Mouse (Mus musculus) neural tube, embryonic 15.5 days (tissue): ENCODE results near the gene Bcat1. TPM values are rescaled to one million over a fixed set of nuclear protein-coding genes. Genes with fewer than 3 reads are reported as not detected.

Source experiments
- ATAC-seq: fragments of 200-750 bp; cut with Nextera tagmentation; 2 replicates; pipeline ENCODE4 v1.8.0; 2017; ENCODE audit warnings: mild to moderate bottlenecking, moderate TSS enrichment, moderate library complexity; ENCODE audit not compliant: low FRiP score
- H3K27ac ChIP-seq: fragments of 300-500 bp; sonication (generic); replicated peaks from 2 replicates; pipeline ENCODE4 v1.5.1; 2015; ENCODE audit warnings: mild to moderate bottlenecking, inconsistent platforms
- H3K27me3 ChIP-seq: fragments of 300-500 bp; sonication (generic); replicated peaks from 2 replicates; pipeline ENCODE4 v1.6.1; 2015; ENCODE audit warnings: inconsistent platforms
- H3K36me3 ChIP-seq: fragments of 300-500 bp; sonication (generic); 2 replicates; pipeline ENCODE4 v1.6.1; 2015; ENCODE audit warnings: inconsistent platforms
- H3K4me1 ChIP-seq: fragments of 300-500 bp; sonication (generic); 2 replicates; pipeline ENCODE4 v1.6.1; 2015; ENCODE audit warnings: inconsistent platforms
- H3K4me2 ChIP-seq: fragments of 300-500 bp; sonication (generic); 2 replicates; pipeline ENCODE4 v1.6.1; 2015; ENCODE audit warnings: inconsistent platforms, mild to moderate bottlenecking, moderate library complexity
- H3K4me3 ChIP-seq: fragments of 300-500 bp; sonication (generic); replicated peaks from 2 replicates; pipeline ENCODE4 v1.5.1; 2015; ENCODE audit warnings: mild to moderate bottlenecking, inconsistent platforms
- H3K9ac ChIP-seq: fragments of 300-500 bp; sonication (generic); replicated peaks from 2 replicates; pipeline ENCODE4 v1.6.1; 2015; ENCODE audit warnings: mild to moderate bottlenecking, inconsistent platforms
- H3K9me3 ChIP-seq: fragments of 300-500 bp; sonication (generic); replicated peaks from 2 replicates; pipeline ENCODE4 v1.6.1; 2016; ENCODE audit warnings: inconsistent platforms
- WGBS: fragments of 180-500 bp; shearing (Covaris S2); methylation state at CpG from one replicate; pipeline ENCODE4 v1.1.7; 2015; ENCODE audit warnings: mixed read lengths; 5-methylcytosine and 5-hydroxymethylcytosine counted together
- polyA plus RNA-seq: library from polyadenylated mRNA; unstranded; fragments of >200 nt; fragmentation: Nextera tagmentation; extraction: Ambion mirVana; gene quantifications from 2 replicates; pipeline ENCODE4 v1.2.1, GENCODE M21; 2015

Bcat1 gene
- polyA plus RNA-seq, 1 experiment from 2014 or later = 116 TPM

GRCm38 (mm10) chr6:144961253-144962012 lies 114.6 kb downstream of the Bcat1 start:
- Histone ChIP-seq H3K4me2 (peak overlapping the region; percentile 48), H3K27ac (no peak overlapping the region), H3K4me1 (peaks cover 10% of the 10 kb centered on the region), H3K9me3 (no peaks in the 10 kb centered on the region), H3K36me3 (no peaks in the 10 kb centered on the region), H3K27me3 (0 out of 2 replicates have a peak, but pooled peaks cover 3% of the 10 kb centered on the region), H3K9ac (no peak overlapping the region), H3K4me3 (peak overlapping the region; percentile 15; the same call in 1 of the 2 replicates)
- WGBS = 63% methylated on average over 25 of the region's 25 CpGs
- ATAC-seq = peak; percentile 80

GRCm38 (mm10) chr6:144955887-144956547 lies 120.0 kb downstream of the Bcat1 start:
- Histone ChIP-seq H3K4me1 (no peaks in the 10 kb centered on the region), H3K9ac (no peak overlapping the region), H3K27me3 (0 out of 2 replicates have a peak, but pooled peaks cover 3% of the 10 kb centered on the region), H3K36me3 (no peaks in the 10 kb centered on the region), H3K27ac (no peak overlapping the region), H3K4me3 (no peak overlapping the region), H3K9me3 (no peaks in the 10 kb centered on the region), H3K4me2 (no peak overlapping the region)
- ATAC-seq = no peak
- WGBS = 61% methylated on average over 14 of the region's 14 CpGs

GRCm38 (mm10) chr6:144952885-144953284 lies 123.1 kb downstream of the Bcat1 start:
- no peak overlapping the region for H3K4me3 ChIP-seq
- ATAC-seq = no peak
- no peaks in the 10 kb centered on the region for H3K36me3 ChIP-seq
- no peak overlapping the region for H3K27ac ChIP-seq
- H3K9me3 ChIP-seq = no peaks in the 10 kb centered on the region
- 84% methylated on average over 6 of the region's 6 CpGs for WGBS
- no peak overlapping the region for H3K9ac ChIP-seq
- peaks cover 4% of the 10 kb centered on the region; the same call in 1 of the 2 replicates for H3K4me1 ChIP-seq
- 0 out of 2 replicates have a peak, but pooled peaks cover 3% of the 10 kb centered on the region for H3K27me3 ChIP-seq
- H3K4me2 ChIP-seq = no peak overlapping the region

- Histone ChIP-seq H3K4me3 (no peak overlapping the region), H3K27me3 (no peaks in the 10 kb centered on the region), H3K9ac (no peak overlapping the region), H3K4me2 (no peak overlapping the region; the same call in 1 of the 2 replicates), H3K27ac (peak overlapping the region; percentile 60), H3K4me1 (peaks cover 29% of the 10 kb centered on the region), H3K36me3 (no peaks in the 10 kb centered on the region), H3K9me3 (no peaks in the 10 kb centered on the region)
- WGBS = 25% methylated on average over 10 of the region's 10 CpGs
- peak; percentile 54; the same call in 1 of the 2 replicates for ATAC-seq
Observed at GRCm38 (mm10) chr6:144944435-144945365, 131.3 kb downstream of the Bcat1 start.

Other genes with a start within 250 kb of the Bcat1 start
- gene Lrmp, start 39.5 kb upstream of the Bcat1 start, polyA plus RNA-seq = 0.60 and 16.0 TPM in 2 replicates
- gene Casc1, start 134.8 kb upstream of the Bcat1 start, polyA plus RNA-seq = 0.56 and 0.70 TPM in 2 replicates
- gene Etfrf1, start 134.9 kb upstream of the Bcat1 start, polyA plus RNA-seq = 24.0 and 24.4 TPM in 2 replicates
- 69.6 and 76.5 TPM in 2 replicates for gene Kras, start 174.1 kb upstream of the Bcat1 start, polyA plus RNA-seq